Mouse (Mus musculus) neutrophil, adult 5-6 weeks (primary cell): Measurements from ENCODE around the gene Ucp2. TPM values are rescaled to one million over a fixed set of nuclear protein-coding genes. Genes with fewer than 3 reads are reported as not detected.
"Not testable (repeated sequence)": the region's sequence is repeated elsewhere in the genome, so short reads cannot be mapped to it uniquely, and the experiment has no call there.

Experiments
- ATAC-seq: fragments of 151-379, 151-347 bp; 2 replicates; pipeline ENCODE4 v1.8.0; 2017; ENCODE audit warnings: mild to moderate bottlenecking, moderate TSS enrichment; ENCODE audit not compliant: insufficient number of reproducible peaks, poor library complexity, low FRiP score, severe bottlenecking; ENCODE audit errors: extremely low read depth
- total RNA-seq: library from RNA; stranded (forward); fragments of 200-1000 nt; gene quantifications from 2 replicates; pipeline ENCODE4 v1.2.3, GENCODE M21; 2017

Gene Ucp2
- total RNA-seq, 1 experiment from 2014 or later = 500 TPM

DNA sequence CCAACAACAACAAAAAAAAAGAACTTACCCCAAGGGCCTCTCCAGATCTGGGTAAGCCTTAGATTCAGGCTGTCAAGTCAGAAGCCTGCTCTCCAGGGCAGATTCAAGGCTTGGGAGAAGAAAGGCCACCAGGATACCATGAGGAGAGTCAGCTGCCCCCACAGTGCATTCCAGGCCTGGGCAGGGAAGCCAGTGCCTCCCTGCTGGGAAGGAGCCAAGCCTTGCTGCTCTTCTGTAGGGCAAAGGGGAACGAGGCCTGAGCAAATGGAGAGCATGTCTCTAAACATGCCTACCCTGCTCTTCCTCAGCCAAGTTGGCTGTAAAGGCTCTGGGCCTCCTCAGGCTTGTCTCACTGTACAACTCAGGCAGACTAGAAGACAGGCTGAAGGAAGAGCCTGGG, 18.5 kb upstream of the Ucp2 start:
- no peak for ATAC-seq

DNA sequence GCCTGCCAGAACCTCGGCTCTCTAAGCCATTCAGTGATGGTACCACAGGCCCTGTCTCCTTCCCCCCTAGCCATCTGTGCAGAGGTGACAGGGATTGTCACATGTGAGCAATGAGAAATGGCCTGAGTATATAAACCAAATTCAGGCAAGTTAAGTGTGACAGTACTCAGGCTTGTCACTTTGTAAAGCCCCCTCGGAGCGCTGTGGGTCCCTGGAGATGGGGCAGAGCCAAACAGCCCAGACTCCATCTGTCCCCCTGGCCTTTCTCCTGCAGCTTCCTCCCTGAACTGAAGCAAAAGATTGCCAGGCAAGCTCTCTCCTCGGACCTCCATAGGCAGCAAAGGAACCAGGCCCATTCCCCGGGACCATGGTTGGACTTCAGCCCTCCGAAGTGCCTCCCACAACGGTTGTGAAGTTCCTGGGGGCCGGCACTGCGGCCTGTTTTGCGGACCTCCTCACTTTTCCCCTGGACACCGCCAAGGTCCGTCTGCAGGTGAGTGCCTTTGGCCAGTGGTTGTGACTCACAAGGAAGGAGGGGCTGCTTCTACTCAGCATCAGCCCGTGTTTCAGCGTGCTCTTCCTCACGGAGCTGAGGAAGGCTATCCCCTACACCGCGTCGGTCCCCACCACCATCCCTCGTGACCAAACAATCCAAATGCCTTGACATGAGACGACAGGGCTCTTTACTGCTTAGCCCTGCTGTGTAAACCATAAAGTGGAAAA, 13.9 kb upstream of the Ucp2 start:
- ATAC-seq = no peak

DNA sequence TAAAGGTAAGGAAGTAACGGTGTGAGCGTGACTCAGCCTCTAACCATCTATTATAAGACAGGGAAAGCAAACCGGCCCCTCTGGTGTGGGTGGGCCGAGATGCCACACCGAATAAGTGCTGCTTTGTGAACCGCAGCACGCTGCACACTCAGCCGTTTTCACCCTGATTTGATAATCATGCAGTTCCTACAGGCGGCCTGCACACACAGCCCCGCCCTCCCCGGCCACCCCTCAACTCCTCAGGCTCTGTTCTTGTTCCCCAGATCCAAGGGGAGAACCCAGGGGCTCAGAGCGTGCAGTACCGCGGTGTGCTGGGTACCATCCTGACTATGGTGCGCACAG, 13.3 kb upstream of the Ucp2 start:
- no peak for ATAC-seq

DNA sequence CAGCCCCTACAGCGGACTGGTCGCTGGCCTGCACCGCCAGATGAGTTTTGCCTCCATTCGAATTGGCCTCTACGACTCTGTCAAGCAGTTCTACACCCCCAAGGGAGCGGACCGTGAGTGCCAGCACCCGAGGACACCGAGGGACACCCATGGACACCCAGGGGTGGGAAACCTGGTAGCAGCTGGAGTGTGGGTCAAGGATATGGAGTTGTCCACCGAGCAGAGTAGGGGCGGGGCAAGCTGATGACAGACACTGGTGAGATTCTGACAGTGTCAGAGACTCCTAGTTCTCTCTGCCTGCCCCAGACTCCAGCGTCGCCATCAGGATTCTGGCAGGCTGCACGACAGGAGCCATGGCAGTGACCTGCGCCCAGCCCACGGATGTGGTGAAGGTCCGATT, 13.0 kb upstream of the Ucp2 start:
- ATAC-seq = no peak

DNA sequence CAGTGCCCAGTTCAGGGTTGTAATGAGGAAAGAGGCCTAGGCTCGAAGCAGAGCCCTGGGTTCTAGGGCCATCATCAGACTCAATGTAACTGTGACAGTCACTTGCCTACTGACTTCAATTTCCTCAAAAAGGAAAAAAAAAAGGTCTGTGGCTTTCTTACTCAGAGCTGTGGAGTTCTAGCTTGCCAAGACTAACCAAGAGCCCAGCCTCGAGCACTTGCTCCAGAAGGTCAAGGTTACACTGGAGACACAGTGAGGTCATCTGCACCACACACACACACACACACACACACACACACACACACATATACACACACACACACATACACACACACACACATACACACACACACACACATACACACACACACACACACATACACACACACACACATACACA, 11.1 kb upstream of the Ucp2 start:
- not testable (repeated sequence) for ATAC-seq

DNA sequence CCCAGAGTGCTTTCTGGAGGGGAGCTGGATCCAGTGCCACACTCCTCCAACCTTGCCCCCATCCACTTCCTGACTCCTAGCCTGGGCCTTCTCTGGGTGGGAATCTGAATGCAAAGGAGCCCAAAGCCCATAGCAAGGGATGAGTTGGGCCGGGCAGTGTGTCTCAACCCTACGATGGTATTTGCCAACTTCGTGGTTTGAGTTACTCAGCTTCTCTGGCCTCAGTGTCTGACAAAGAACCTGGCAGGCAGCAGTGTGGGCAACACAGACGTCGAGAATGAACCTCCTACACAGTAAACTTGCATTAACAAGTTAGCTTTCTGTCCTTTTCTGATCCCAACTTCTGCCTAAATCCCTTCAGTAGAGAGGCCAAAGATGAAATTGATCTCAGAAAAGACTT, 8.6 kb upstream of the Ucp2 start:
- ATAC-seq = peak; percentile 27; the same call in 1 of the 2 replicates

DNA sequence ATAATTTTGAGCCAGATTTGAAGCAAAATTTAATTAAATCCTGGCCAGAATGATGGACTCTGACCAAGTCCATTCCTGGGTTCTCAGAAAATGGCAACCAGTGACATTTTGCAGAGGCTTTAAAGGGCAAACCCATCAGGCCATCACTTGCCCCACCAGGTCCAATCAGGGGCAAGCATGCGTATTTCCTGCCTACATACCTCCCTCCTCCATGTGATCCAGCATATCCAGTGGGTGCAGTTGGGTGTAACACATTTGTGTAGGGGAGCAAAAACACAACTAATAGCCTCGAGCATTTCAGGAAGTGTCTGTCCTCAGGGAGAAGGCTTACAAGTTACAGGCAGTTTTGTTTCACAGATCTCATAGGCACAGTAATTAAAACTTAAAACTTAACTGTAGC, 5.8 kb upstream of the Ucp2 start:
- ATAC-seq = 0 out of 2 replicates have a peak, but pooled peaks have one; percentile 24

DNA sequence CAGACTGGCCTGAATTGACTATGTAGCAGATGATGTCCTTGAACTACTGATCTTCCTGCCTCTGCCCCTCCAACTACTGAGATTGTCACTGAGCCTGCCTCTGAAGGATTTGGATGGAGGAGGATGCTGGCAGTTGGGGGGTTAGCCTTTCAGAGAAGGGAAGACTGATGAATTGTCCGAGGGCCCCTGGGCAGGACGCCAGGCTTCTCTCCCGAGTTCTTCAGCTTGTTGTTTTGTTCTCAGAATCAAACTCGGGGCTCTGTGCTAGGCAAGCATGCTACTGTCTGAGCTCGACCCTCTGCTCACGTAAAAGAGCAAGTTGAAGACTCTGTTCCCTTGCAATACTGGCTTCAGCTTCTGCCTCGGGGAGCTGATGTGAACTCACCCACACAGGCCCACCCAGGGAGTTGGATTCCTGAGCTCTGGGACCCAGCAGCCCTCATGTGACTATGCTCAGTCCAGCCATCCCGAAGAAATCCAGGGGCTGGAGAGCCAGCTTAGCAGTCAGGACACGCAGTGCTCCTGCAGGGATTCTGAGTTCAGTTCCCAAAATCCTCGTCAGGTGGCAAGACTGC, 4.6 kb upstream of the Ucp2 start:
- ATAC-seq = no peak

DNA sequence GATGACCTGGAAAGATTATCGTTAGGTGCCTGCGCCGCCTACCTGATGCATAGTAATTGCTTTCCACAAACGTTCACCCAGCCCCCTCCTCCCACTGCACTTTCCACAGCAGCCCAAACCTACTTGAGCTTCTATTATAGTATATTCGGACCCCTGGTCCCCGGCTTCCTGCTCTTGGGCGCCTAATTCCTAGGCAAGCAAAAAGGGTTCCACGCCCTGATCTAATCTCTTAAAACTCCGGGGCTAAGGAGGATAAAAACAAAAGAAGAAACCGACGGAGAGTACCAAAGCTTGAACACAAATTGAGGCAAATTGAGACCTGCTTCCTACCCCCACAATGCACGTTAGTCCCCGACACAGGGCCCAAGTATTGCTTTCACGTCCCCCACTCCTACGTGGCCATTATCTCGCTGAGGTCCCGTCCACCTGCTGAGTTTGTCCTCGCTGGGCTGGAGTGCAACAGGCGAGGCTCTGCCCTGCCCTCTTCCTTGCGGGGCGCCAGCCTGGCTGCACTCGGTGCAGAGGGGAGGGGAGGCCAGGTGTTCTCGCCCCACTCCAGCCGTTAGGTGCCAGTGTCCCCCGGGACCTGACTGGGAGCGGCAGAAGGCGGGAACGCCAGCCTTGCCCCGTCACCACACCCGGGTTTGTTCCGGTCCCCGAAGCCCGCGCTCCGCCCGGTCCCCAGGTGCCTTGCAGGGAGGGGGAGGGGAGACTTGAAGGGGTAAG, 583 bp upstream of the Ucp2 start:
- no peak for ATAC-seq

DNA sequence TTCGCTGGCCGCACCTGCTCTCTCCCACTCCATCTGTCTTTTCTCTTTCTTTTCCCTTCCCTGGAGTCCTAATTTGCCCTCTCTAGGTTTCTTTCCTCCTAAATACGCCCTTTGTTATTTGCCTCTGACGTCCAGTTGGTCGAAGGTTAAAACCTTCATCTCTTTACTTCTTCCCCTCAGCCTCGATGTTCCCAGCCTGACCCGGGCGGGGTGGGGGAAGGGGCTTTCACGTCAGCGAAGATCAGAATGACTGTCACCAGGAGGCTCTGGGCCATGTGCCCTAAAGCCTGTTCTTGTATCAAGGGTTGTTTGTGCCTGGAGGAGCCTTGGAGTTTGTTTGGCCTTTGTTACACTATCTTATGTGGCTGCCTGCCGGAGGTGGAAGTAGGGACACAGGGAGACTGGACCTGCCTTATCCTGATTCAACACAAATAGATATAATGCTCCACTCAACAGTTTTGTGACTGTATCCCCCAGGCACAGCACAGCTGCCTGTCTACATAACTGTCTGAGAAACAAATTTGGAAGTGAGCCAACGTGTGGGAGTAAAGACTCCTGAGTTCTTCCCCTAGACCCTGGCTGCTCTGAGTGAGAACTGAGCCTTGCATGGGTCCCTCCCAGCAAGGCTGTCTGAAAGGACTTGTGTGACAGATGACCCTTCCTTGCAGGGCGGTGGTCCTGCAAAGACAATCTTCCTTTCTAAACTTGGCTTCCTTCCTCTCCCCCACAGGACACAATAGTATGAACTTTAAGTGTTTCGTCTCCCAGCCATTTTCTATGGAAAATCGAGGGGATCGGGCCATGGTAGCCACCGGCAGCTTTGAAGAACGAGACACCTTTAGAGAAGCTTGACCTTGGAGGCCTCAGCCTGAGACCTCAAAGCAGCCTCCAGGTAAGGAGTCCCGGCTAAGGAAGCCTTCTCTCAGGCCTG, 612 bp downstream of the Ucp2 start:
- ATAC-seq = no peak

DNA sequence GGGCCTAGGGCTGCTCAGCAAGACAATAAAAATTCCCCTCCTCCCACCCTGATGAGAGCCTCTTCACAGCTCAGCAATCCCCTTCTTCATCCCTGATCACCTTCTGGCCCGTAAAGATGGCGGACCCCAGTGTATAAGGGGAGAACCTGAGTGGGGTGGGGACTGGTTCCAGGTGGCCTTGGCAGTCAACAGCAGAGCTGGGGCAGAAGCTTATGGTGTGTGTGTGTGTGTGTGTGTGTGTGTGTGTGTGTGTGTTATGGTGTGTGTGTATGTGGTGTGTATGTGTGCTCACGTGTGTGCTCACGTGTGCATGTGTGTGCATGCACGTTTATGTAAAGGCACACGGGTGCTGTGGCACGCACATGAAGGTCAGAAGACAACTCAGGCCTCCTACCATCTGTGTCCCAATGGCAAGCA, 1.3 kb downstream of the Ucp2 start:
- no peak for ATAC-seq

DNA sequence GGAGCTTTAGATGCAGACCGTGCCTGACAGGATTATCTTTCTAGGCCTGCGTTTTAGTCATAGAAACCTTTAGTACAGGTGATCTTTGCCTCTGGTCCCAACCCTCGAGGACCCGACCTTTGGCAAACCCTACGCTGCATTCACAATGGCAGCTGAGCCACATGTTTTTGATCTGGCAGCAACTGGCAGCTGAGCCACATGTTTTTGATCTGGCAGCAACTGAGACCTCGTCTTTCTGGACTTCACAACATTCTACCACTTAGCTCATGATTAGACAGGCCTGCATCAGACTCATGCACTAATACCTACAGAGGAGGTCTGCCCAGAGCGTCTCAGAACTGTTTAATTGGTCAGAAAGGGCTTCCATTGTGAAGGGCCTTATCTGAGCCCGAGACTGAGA, 1.9 kb downstream of the Ucp2 start:
- ATAC-seq = no peak

DNA sequence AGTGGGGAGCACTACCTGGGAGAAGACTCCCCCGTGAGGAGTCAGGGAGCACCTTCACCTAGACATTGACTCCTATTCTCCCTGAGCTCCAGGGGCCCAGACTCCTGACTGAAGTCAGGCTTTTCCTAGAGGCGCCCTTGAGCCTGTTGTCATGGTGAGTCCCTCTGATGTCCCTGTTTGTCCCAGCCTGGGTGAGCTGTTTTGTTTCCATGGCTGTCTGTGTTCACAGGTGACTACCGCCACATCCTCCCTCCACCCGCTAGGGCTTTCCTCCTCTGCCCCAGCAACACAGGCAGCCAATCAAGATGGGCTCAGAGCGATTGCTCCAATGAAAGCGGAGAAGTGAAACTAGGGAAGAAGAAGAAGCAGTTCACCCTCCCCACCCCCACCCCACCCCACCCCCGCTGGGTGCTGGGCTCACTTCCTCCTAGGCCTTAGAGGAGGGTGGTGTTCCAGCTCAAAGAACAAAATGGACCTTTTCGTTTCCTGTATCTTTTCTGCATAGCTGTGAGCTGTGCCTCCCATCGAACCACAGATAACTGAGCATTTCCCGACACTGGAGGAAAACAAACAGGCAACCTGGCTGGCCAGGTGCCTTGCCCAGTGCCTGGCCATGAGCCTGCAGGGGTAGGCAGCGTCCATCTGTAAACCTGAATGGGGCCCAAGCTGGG, 2.6 kb downstream of the Ucp2 start:
- ATAC-seq = peak; percentile 82

DNA sequence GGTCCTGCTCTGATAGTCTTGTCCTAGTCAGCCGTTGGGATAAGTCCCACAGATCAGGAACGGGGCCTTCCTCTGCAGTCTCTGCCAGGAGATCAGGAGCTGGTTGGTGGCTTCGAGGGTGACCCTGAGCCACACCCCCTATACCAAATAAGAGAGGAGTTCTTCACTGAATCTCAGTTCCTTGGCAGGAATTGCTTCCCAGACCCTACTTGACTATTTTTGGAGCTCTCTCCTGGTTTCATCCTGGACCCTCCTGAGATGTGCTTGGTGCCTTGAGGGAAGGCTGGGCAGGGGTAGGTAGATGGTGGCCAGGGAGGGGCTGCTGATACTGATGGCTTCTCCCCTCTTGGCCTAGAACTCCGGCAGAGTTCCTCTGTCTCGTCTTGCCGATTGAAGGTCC, 3.2 kb downstream of the Ucp2 start:
- no peak for ATAC-seq

DNA sequence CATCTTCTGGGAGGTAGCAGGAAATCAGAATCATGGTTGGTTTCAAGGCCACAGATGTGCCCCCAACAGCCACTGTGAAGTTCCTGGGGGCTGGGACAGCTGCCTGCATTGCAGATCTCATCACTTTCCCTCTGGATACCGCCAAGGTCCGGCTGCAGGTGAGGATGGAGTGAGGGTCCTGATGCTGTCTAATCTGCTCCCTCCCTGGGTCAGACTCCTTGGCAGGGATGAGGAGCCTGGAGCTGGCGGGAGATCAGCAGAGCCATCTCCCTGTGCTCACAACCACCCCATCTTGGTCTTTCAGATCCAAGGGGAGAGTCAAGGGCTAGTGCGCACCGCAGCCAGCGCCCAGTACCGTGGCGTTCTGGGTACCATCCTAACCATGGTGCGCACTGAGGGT, 3.7 kb downstream of the Ucp2 start:
- ATAC-seq = no peak

DNA sequence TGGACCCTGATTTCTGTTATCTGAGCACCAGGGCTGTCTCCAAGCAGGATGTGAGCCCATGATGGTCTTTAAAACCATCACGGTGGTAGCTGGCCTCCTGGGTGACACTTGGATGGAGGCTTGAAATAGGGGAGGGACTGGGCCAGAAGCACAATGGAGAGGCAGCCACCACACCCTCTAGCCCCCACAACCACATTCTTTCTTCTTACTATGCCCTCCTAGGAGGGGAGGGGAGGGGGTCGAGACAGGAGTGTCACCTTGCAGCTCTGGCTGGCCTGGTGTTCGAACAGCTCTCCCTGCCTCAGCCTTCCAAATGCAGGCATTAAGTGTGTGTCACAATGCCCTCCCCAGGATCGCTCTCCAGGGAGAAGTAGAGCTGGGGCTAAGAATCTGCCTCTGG, 4.3 kb downstream of the Ucp2 start:
- ATAC-seq = no peak

DNA sequence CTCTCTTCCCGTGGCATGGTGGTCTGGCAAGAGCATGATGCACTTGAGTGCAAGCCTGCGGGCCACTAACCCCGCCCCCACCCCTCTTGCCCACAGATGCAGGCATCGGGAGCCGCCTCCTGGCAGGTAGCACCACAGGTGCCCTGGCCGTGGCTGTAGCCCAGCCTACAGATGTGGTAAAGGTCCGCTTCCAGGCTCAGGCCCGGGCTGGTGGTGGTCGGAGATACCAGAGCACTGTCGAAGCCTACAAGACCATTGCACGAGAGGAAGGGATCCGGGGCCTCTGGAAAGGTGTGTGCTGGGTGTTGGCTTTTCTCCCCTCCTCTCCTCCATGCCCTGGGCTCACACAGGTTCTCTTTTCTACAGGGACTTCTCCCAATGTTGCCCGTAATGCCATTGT, 4.8 kb downstream of the Ucp2 start:
- no peak for ATAC-seq

DNA sequence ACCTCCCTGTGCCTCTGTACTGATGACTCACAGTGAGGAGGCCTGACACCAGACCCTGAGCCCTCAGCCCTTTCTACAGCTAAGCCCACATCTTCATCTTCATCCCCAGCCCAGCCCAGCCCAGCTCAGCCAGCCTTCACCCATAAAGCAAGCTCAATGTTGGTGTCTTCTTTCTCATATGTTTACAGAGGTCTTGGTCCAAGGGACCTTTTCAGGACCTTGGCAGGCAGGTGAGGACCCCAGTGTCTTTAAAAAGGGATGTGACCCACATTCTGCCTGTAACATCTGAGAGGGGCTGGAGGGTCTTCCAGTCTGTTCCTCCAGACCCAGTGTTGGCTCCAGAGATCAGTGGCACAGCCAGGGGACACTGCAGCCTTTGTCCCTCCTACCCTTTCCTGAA, 6.3 kb downstream of the Ucp2 start:
- ATAC-seq = no peak
